Mouse (Mus musculus) megakaryocyte, embryonic 14.5 days (primary cell): ENCODE measurements around the gene Smtnl2.

Experiments
- FLI1 ChIP-seq: IDR thresholded peaks from 2 replicates; pipeline ENCODE4 v1.6.1; 2012; ENCODE audit warnings: low read length, inconsistent platforms, mixed read lengths
- GATA1 ChIP-seq: IDR thresholded peaks from 3 replicates; pipeline ENCODE4 v1.6.1; 2012; ENCODE audit warnings: mixed read lengths, low read length, inconsistent platforms, borderline replicate concordance

GRCm38 (mm10) chr11:72363523-72364240 lies 47.8 kb downstream of the Smtnl2 start:
- no peak for TF ChIP-seq GATA1
- TF ChIP-seq FLI1: no peak
